ENCODE assay signal across 15 mouse cellular contexts in genomic region chr12:87381380-87381682, GRCm38 (mm10). TPM values are rescaled to one million over a fixed set of nuclear protein-coding genes. Genes with fewer than 3 reads are reported as not detected.
A peak's percentile ranks its signal among the peaks of the same experiment; 100 is the strongest.
DNase-seq lines count a peak whose midpoint lies in the region; ATAC-seq and TF ChIP-seq lines count a peak whose summit lies in the region.
"Had no signal": no experiment of that assay in that cellular context is flagged by ENCODE, and none has a peak within 500 bp of the region (broad histone marks: within the 10 kb centered on the region; RNA-seq: fewer than 3 reads in every experiment).

No protein-coding gene starts in this region.

- no peak for DNase-seq in heart, postnatal 36 days
- no peak for DNase-seq in liver, embryonic 11.5 days (ENCODE audit: low spot score)
- no peak for DNase-seq in stomach, postnatal 0 days (ENCODE audit: low spot score)
- DNase-seq in layer of hippocampus, postnatal 36 days, result no peak
- DNase-seq: adrenal gland, postnatal 25 days; cerebellum, postnatal 10 days; embryo, embryonic 11 days; heart, adult 2 months; right cerebral cortex, postnatal 25 days had no signal

- intact Hi-C loops in heart, postnatal 36 days (cut with DNase I), result no loop called here

- H3K27me3 ChIP-seq in heart, embryonic 15.5 days, result no peaks in the 10 kb centered on the region
- no peaks in the 10 kb centered on the region for H3K27me3 ChIP-seq in liver, embryonic 16.5 days (ENCODE audit: control insufficient read depth, insufficient read depth, low read depth, low read length)
- no peaks in the 10 kb centered on the region for H3K27me3 ChIP-seq in liver, embryonic 11.5 days (replicated peaks; ENCODE audit: control insufficient read depth, insufficient read depth, low read length)
- H3K27me3 ChIP-seq in stomach, postnatal 0 days (ENCODE audit: control insufficient read depth, insufficient read depth, low read length), result no peaks in the 10 kb centered on the region
- H3K27me3 ChIP-seq: hindbrain, embryonic 12.5 days; neural tube, embryonic 12.5 days had no signal

- no peaks in the 10 kb centered on the region for H3K36me3 ChIP-seq in heart, embryonic 15.5 days
- H3K36me3 ChIP-seq in liver, embryonic 16.5 days (ENCODE audit: control insufficient read depth, insufficient read depth), result no peaks in the 10 kb centered on the region
- no peaks in the 10 kb centered on the region for H3K36me3 ChIP-seq in liver, embryonic 11.5 days (ENCODE audit: control insufficient read depth, insufficient read depth, low read length)
- no peaks in the 10 kb centered on the region for H3K36me3 ChIP-seq in stomach, postnatal 0 days (ENCODE audit: control insufficient read depth, insufficient read depth, low read length)
- H3K36me3 ChIP-seq: hindbrain, embryonic 12.5 days; neural tube, embryonic 12.5 days had no signal

- H3K27ac ChIP-seq in heart, embryonic 15.5 days, result peak overlapping the region; percentile 29
- no peak overlapping the region for H3K27ac ChIP-seq in liver, embryonic 16.5 days (ENCODE audit: low read length)
- no peak overlapping the region for H3K27ac ChIP-seq in liver, embryonic 11.5 days (ENCODE audit: low read depth, low read length)
- peak overlapping the region; percentile 49 for H3K27ac ChIP-seq in embryonic fibroblast, embryonic 13.5 days (ENCODE audit: insufficient read depth, low read length)
- no peak overlapping the region for H3K27ac ChIP-seq in stomach, postnatal 0 days (replicated peaks)
- H3K27ac ChIP-seq: heart, adult 2 months; hindbrain, embryonic 12.5 days; neural tube, embryonic 12.5 days had no signal

- H3K4me2 ChIP-seq in heart, embryonic 15.5 days, result no peak overlapping the region
- H3K4me2 ChIP-seq in liver, embryonic 16.5 days (ENCODE audit: low read depth, low read length), result no peak overlapping the region
- H3K4me2 ChIP-seq in liver, embryonic 11.5 days, result no peak overlapping the region
- no peak overlapping the region for H3K4me2 ChIP-seq in stomach, postnatal 0 days (replicated peaks; ENCODE audit: low read depth)
- H3K4me2 ChIP-seq: hindbrain, embryonic 12.5 days; neural tube, embryonic 12.5 days had no signal

- H3K9me3 ChIP-seq in heart, embryonic 15.5 days (replicated peaks), result no peaks in the 10 kb centered on the region
- H3K9me3 ChIP-seq in liver, embryonic 16.5 days (replicated peaks; ENCODE audit: control insufficient read depth, low read length), result no peaks in the 10 kb centered on the region
- no peaks in the 10 kb centered on the region for H3K9me3 ChIP-seq in liver, embryonic 11.5 days (ENCODE audit: control insufficient read depth, low read length)
- H3K9me3 ChIP-seq in stomach, postnatal 0 days (ENCODE audit: control insufficient read depth, low read length), result no peaks in the 10 kb centered on the region
- H3K9me3 ChIP-seq: hindbrain, embryonic 12.5 days; neural tube, embryonic 12.5 days had no signal

- H3K4me3 ChIP-seq in heart, embryonic 15.5 days, result no peak overlapping the region
- H3K4me3 ChIP-seq in liver, embryonic 16.5 days (ENCODE audit: low read depth, low read length), result no peak overlapping the region
- no peak overlapping the region for H3K4me3 ChIP-seq in liver, embryonic 11.5 days (ENCODE audit: low read depth, low read length)
- no peak overlapping the region for H3K4me3 ChIP-seq in embryonic fibroblast, embryonic 13.5 days (ENCODE audit: insufficient read depth, low read length)
- H3K4me3 ChIP-seq in stomach, postnatal 0 days (ENCODE audit: low read depth, low read length), result no peak overlapping the region
- H3K4me3 ChIP-seq: heart, adult 2 months; hindbrain, embryonic 12.5 days; neural tube, embryonic 12.5 days had no signal

- no peak for TF ChIP-seq POLR2A in embryonic fibroblast, embryonic 13.5 days (IDR thresholded peaks at IDR 0.05; ENCODE audit: low read depth, low read length)

- H3K9ac ChIP-seq in heart, embryonic 15.5 days, result no peak overlapping the region
- H3K9ac ChIP-seq in liver, embryonic 16.5 days (ENCODE audit: low read depth, low read length), result no peak overlapping the region
- H3K9ac ChIP-seq in liver, embryonic 11.5 days (ENCODE audit: low read depth, low read length), result no peak overlapping the region
- H3K9ac ChIP-seq in stomach, postnatal 0 days (ENCODE audit: low read length), result no peak overlapping the region
- H3K9ac ChIP-seq: hindbrain, embryonic 12.5 days; neural tube, embryonic 12.5 days had no signal

- WGBS in heart, embryonic 15.5 days, result 18% methylated on average over 2 of the region's 2 CpGs
- 18% methylated on average over 2 of the region's 2 CpGs for WGBS in liver, embryonic 16.5 days (ENCODE audit: insufficient replicate concordance)
- 28% methylated on average over 2 of the region's 2 CpGs for WGBS in liver, embryonic 11.5 days
- 36% methylated on average over 2 of the region's 2 CpGs for WGBS in stomach, postnatal 0 days

- ATAC-seq in heart, embryonic 15.5 days (replicated peaks; ENCODE audit: insufficient number of reproducible peaks, insufficient read depth, low FRiP score, low read depth), result peak; percentile 53; the same call in 1 of the 2 replicates
- ATAC-seq in liver, embryonic 16.5 days (ENCODE audit: low read depth), result 0 out of 2 replicates have a peak, but pooled peaks have one; percentile 7
- ATAC-seq in liver, embryonic 11.5 days (replicated peaks; ENCODE audit: low FRiP score), result no peak
- ATAC-seq in stomach, postnatal 0 days (ENCODE audit: low FRiP score, low TSS enrichment), result 0 out of 2 replicates have a peak, but pooled peaks have one; percentile 8
- ATAC-seq: forebrain, embryonic 14.5 days had no signal

- TF ChIP-seq EP300 in stomach, postnatal 0 days (optimal IDR thresholded peaks at IDR 0.05), result no peak

- TF ChIP-seq CTCF in embryonic fibroblast, embryonic 13.5 days (IDR thresholded peaks at IDR 0.05; ENCODE audit: borderline replicate concordance, insufficient read depth, low read length), result no peak
- TF ChIP-seq CTCF in stomach, postnatal 0 days (IDR thresholded peaks at IDR 0.05; ENCODE audit: low read depth), result no peak

- peaks cover 29% of the 10 kb centered on the region for H3K4me1 ChIP-seq in heart, embryonic 15.5 days (replicated peaks)
- H3K4me1 ChIP-seq in liver, embryonic 16.5 days (ENCODE audit: control insufficient read depth, low read depth, low read length), result peaks cover 19% of the 10 kb centered on the region
- H3K4me1 ChIP-seq in liver, embryonic 11.5 days (replicated peaks; ENCODE audit: control insufficient read depth, insufficient read depth, low read length), result peaks cover 21% of the 10 kb centered on the region
- H3K4me1 ChIP-seq in embryonic fibroblast, embryonic 13.5 days (ENCODE audit: control insufficient read depth, insufficient read depth, low read length), result peaks cover 13% of the 10 kb centered on the region
- H3K4me1 ChIP-seq in stomach, postnatal 0 days (replicated peaks; ENCODE audit: control insufficient read depth, insufficient read depth), result 0 out of 2 replicates have a peak, but pooled peaks cover 2% of the 10 kb centered on the region

RNA-seq across cellular contexts. Expression of gene Sptlc2, which starts 6.8 kb away (rescaled TPM):
- 62.8 and 66.7 TPM in 2 replicates for polyA plus RNA-seq in heart, embryonic 15.5 days (2015; fragmentation: Nextera tagmentation; extraction: Ambion mirVana)
- 10 to 100 TPM; 27.2 to 28.8 TPM for total RNA-seq in heart, postnatal 36 days (2021)
- 28.1 and 30.8 TPM in 2 replicates for polyA plus RNA-seq in liver, embryonic 16.5 days (2015; fragmentation: Nextera tagmentation; extraction: Ambion mirVana)
- 56.9 and 63.2 TPM in 2 replicates for polyA plus RNA-seq in liver, embryonic 11.5 days (2014; fragmentation: Nextera tagmentation; extraction: Ambion mirVana)
- 125 and 133 TPM in 2 replicates for polyA plus RNA-seq in embryonic fibroblast, embryonic 13.5 days (2011; ENCODE audit: insufficient read length, low read depth, missing spikeins)
- 201 and 204 TPM in 2 replicates for polyA plus RNA-seq in stomach, postnatal 0 days (2015; fragmentation: Nextera tagmentation; extraction: Ambion mirVana)
- 10 to 100 TPM; 29.2 to 32.8 TPM for total RNA-seq in layer of hippocampus, postnatal 36 days (2021)

Comparison
In these comparisons a context has a peak if more than half of its experiments do, and no peak if none do; other contexts are left out.
1. H3K27ac ChIP-seq: peak in heart, embryonic 15.5 days (single experiment) and embryonic fibroblast, embryonic 13.5 days (single experiment); none in liver, embryonic 16.5 days (single experiment), liver, embryonic 11.5 days (single experiment) and stomach, postnatal 0 days (single experiment).